Mouse (Mus musculus): ENCODE measurements around the gene Slc17a2.
"Not testable (repeated sequence)": the region's sequence is repeated elsewhere in the genome, so short reads cannot be mapped to it uniquely, and the experiment has no call there.

Gene Slc17a2

DNA sequence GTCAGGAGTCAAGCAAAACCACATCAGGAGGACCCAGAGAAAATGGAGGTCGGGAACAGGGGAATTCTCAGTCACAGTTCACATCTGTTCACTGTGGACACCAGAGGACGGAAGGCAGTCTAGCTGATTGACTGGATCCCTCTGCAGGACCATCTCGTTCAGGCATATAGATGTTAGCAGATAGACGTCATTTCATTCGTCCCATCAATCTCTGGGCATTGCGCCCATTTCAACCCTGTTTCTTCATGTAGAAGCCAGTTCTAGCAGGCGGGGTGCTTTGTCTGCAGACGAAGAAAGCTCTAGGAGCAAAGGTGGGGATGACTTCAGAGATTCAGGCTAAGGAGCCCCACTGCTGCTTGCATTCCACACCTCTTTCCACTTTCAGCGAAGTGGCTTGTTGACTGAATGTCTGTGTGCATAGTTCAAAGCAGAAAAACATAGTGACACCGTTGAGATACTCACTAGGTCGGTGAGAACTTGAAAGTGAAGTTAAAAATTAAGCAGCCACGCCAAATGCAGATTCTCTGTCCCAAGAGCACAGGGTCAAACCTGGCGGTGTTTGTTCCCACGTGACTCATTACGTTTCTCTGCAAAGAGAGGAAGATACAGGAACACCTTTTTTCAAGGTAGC, at the start of gene Slc17a2:
Gene Slc17a2 (plus strand): TSS at position 572 of the 631 bp plus-strand sequence.
- DNase-seq (ENCODE audit: low spot score in 2 of 2): no peak

GRCm38 (mm10) chr13:23757211-23757773, 49.5 kb upstream of the Slc17a2 start:
- no peak for DNase-seq (ENCODE audit: low spot score in 2 of 2)

- no peak for DNase-seq (ENCODE audit: low spot score in 2 of 2)
Observed at GRCm38 (mm10) chr13:23757921-23758320, 48.9 kb upstream of the Slc17a2 start.

DNA sequence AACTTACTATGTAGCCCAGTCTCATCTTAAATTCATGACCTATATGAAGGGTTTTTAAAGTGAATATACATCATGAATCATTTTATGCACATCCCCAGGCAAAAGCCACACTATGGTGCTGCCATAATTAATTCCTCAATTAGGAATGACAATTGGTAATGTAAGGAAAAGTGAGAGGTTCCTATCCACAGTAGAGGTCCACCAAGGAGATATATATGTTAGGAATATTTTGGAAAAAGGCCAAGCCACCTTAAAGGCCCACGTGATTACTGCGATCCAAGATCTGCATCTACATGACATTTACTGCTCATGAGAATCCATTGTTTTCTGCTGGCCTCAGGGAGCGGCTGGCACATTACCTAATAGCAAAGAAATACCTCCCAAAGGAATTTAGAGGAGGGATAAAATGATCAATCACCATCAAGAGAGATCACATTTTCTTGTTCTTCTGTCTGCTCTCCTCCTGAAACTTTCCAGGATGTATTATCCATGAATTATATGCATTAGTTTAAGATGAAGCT, 47.5 kb upstream of the Slc17a2 start:
- no peak for DNase-seq (ENCODE audit: low spot score in 2 of 2)

DNA sequence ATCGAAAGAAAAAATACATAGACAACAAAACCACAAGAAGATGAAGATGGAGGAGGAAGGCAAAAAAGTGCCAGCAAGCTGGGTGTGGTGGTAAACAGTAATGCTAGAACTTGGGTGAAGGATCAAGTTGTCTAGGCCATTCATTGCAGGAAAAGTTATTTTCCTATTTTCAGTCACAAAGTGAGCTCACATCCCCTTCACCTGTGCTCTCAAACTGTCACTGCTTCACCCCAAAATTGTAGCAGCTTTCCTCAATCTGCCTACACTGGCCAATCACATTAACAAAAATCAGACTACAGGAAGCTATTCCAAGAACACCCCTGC, 46.9 kb upstream of the Slc17a2 start:
- DNase-seq (ENCODE audit: low spot score in 2 of 2): no peak

GRCm38 (mm10) chr13:23760240-23760971, 46.4 kb upstream of the Slc17a2 start:
- no peak for DNase-seq (ENCODE audit: low spot score in 2 of 2)

DNA sequence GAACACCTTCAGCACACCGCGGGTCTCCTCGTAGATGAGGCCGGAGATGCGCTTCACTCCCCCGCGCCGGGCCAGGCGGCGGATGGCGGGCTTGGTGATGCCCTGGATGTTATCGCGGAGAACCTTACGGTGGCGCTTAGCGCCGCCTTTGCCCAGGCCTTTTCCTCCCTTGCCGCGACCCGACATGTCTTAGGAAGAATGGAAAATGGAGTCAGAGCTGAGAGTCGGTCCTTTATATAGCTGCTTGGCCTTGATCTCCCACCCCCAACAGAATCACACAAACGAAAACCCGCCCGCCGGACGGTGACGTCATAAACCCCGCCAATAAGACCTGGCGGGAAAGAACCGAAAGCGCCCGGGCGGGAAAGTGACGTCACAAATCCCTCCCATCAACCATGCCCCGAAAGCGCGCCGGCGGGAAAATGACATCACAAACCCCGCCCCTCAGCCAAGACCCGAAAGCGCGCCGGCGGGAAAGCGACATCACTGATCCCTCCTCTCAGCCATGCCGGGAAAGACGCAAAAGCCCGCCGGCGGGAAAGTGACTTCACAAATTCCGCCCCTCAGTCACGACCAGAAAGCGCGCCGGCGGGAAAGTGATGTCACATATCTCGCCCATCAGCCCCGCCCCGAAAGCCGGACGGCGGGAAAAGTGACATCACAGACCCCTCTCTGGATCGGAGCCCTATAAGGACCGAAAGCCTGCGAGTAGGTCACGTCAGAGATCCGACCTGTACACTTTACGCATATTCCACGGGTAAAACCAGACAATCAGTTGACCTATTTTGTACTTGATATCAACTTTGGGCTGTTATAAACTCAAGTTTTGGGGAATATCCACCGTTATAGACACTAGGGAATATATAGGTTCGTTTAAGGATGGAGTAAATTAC, 45.6 kb upstream of the Slc17a2 start, which contains the start of gene Hist1h4a:
Gene Hist1h4a (minus strand): TSS at position 259 of the 893 bp plus-strand sequence.
- DNase-seq (ENCODE audit: low spot score in 2 of 2): peak; percentile 97

- DNase-seq (ENCODE audit: low spot score in 2 of 2): peak; percentile 74 to 87
Observed at GRCm38 (mm10) chr13:23761871-23762821, 44.6 kb upstream of the Slc17a2 start, which contains the start of gene Hist1h3a. Gene Hist1h3a, minus strand, starts transcription at chr13:23762386.

- no peak for DNase-seq (ENCODE audit: low spot score in 2 of 2)
Observed at GRCm38 (mm10) chr13:23763242-23763585, 43.6 kb upstream of the Slc17a2 start.

DNA sequence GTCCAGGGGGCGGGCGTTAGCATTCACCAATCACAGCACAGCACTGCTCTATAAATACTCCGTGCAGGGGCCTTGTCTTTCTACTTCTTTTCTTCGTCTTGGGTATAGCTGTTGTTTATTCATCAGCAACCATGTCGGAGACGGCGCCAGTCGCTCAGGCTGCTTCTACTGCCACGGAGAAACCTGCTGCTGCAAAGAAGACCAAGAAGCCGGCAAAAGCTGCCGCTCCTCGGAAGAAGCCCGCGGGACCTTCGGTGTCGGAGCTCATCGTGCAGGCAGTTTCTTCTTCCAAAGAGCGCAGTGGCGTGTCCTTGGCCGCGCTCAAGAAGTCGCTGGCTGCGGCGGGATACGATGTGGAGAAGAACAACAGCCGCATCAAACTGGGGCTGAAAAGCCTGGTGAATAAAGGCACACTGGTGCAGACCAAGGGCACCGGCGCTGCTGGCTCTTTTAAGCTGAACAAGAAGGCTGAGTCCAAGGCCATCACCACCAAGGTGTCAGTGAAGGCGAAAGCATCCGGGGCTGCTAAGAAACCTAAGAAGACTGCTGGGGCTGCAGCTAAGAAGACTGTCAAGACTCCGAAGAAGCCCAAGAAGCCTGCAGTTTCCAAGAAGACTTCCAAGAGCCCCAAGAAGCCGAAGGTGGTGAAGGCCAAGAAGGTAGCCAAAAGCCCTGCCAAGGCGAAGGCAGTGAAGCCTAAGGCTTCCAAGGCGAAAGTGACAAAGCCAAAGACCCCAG, 43.0 kb upstream of the Slc17a2 start, which contains the start of gene Hist1h1a:
Gene Hist1h1a (plus strand): TSS at position 81 of the 738 bp plus-strand sequence.
- peak; percentile 78 to 80 for DNase-seq (ENCODE audit: low spot score in 2 of 2)

DNA sequence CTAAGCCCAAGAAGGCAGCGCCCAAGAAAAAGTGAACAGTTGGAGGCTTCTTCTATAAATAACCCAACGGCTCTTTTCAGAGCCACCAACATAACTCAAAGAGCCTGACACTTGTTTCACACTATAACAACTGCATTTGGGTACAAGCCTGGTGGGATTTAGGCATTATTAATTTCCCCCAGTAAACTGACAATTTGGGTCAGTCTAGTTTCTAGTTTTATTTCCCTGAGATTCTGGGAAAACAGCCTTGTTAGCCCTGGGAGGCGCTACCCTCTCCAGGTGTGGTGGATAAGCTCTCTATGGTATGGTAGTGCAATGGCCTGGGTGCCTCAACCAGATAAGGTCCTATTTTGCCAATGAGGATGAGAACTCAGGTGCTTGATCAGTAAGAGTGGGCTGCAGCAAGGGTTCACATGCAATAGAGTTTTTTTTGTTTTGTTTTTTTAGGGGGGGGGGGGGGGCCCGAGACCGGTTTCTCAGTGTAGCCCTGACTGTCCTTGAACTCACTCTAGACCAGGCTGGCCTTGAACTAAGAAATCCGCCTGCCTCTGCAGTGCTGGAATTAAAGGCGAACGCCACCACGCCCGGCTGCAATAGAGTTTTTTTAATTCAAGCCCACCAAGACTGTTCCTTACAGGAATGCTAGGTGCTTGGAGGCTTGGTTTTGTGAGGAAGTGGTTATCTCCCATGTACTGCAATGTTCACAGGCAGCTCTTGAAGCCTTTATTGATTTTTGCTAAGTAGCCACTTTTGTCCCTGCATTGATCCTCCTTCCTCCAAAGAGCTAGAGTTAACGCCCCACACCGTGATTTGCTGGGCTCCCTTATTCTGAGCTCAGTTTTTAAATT, 42.2 kb upstream of the Slc17a2 start:
- no peak for DNase-seq (ENCODE audit: low spot score in 2 of 2)

DNA sequence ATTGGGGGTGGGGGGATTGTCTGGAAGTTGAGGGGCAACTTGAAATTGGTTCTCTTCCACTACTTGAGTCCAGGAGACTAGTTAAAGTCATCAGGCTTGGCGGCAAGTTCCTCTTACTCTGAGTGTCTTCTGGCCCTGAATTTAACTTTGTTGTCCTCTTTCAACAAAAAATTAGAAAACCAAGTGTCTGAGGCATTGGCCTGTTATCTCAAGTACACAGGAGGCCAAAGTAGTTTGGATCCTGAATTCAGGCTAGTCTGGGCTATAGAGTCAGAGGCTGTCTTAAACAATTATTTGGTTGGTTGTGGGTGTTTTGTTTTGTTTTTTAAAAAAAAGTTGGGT, 41.6 kb upstream of the Slc17a2 start:
- no peak for DNase-seq (ENCODE audit: low spot score in 2 of 2)

DNA sequence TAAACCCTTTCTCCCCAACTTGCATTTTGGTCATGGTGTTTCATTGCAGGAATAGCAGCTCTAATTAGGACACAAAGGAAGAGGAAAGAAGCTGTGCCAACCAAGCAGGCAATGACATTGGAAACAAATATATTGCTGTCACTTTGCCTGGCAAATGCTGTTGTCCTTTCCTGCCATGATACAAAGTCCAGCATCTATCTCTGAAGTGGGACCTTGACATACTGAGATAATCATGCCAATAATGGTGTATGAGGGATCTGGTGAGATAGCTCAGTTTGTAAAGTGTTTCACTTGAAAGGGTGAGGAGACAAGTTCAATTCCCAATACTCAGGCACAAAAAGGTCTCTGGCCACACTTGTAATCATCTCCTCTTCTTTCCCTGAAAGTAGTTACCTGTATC, 40.0 kb upstream of the Slc17a2 start:
- no peak for DNase-seq (ENCODE audit: low spot score in 2 of 2)

GRCm38 (mm10) chr13:23768834-23769397, 37.9 kb upstream of the Slc17a2 start:
- DNase-seq (ENCODE audit: low spot score in 2 of 2): no peak

GRCm38 (mm10) chr13:23769613-23770012, 37.2 kb upstream of the Slc17a2 start, which contains the start of gene Trim38:
Gene Trim38, plus strand, starts transcription at chr13:23769913.
- not testable (repeated sequence) for DNase-seq (ENCODE audit: low spot score in 2 of 2)

- peak in 1 of 2 experiments; percentile 17 for DNase-seq (ENCODE audit: low spot score in 2 of 2)
Observed at GRCm38 (mm10) chr13:23772561-23773313, 34.1 kb upstream of the Slc17a2 start.

DNA sequence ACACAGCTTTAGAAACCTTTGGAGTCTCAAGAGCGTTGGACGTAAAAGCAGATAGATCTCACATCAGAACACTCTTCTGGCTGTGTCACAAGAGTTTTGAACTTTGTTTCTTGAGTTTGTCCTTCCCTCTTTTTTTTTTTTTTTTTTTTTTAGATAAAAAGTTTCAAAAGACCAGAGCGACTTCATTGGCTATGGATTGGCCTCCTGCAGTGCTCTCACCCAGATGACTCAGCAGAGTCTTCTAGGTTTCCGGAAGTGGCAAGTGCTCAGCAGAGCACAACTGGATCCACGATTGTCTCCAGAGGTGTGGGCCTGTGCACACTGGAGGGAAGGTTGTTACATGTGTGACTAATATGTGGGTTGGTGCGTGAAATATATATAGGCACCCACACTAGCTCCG, 28.5 kb upstream of the Slc17a2 start:
- no peak for DNase-seq (ENCODE audit: low spot score in 2 of 2)

DNA sequence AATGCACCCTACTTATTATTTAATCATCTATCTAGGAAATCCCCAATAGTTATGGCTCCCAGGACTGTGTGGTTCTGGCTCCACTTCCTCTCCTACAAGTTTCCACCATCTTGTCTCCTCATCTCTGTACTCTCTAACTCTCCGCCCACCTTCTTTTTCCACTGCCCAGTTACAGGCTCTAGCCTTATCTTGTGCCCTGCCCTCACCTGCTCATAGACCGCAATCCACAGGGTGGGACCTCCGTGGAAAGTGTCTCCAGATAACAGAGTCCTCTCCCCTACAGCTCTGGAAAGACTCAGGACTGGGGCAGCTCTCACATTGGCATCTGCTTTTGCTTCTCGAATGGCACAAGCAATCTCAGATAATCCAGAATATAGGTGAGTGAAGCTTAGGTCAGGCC, 27.8 kb upstream of the Slc17a2 start:
- DNase-seq (ENCODE audit: low spot score in 2 of 2): no peak

Measured in heart, adult 9 months (tissue).